Mouse (Mus musculus) CD4-positive, CD25-positive, alpha-beta regulatory T cell, adult 2 months (primary cell): ENCODE data around the gene Paqr5.
A peak's percentile ranks its signal among the peaks of the same experiment; 100 is the strongest.

Source experiments
- DNase-seq: peaks from one replicate; pipeline ENCODE4 v3.0.0-alpha.2; 2012; ENCODE audit warnings: low read depth, low spot score

The Paqr5 gene

GRCm38 (mm10) chr9:62026600-62026999, at the start of gene Paqr5:
TSS of gene Paqr5 (minus strand) at chr9:62026856.
- peak; percentile 44 for DNase-seq

- no peak for DNase-seq
Observed at GRCm38 (mm10) chr9:62062234-62062633, 35.6 kb upstream of the Paqr5 start.

- DNase-seq, result no peak
Observed at GRCm38 (mm10) chr9:62060431-62060830, 33.8 kb upstream of the Paqr5 start.

GRCm38 (mm10) chr9:62059941-62060340, 33.3 kb upstream of the Paqr5 start:
- DNase-seq, result no peak

GRCm38 (mm10) chr9:62057881-62058506, 31.3 kb upstream of the Paqr5 start:
- peak; percentile 36 for DNase-seq

- DNase-seq, result no peak
Observed at GRCm38 (mm10) chr9:62056206-62056605, 29.6 kb upstream of the Paqr5 start.

GRCm38 (mm10) chr9:62050801-62051200, 24.1 kb upstream of the Paqr5 start:
- DNase-seq, result peak; percentile 26

- DNase-seq, result no peak
Observed at GRCm38 (mm10) chr9:62049166-62049565, 22.5 kb upstream of the Paqr5 start.

GRCm38 (mm10) chr9:62042167-62042566, 15.5 kb upstream of the Paqr5 start:
- no peak for DNase-seq

- DNase-seq, result peak; percentile 87
Observed at GRCm38 (mm10) chr9:62040008-62040608, 13.5 kb upstream of the Paqr5 start.

- DNase-seq, result no peak
Observed at GRCm38 (mm10) chr9:62035806-62036205, 9.2 kb upstream of the Paqr5 start.

GRCm38 (mm10) chr9:62032206-62032605, 5.5 kb upstream of the Paqr5 start:
- no peak for DNase-seq

GRCm38 (mm10) chr9:62028072-62028471, 1.4 kb upstream of the Paqr5 start:
- DNase-seq, result no peak

- no peak for DNase-seq
Observed at GRCm38 (mm10) chr9:62025056-62025455, 1.6 kb downstream of the Paqr5 start.

GRCm38 (mm10) chr9:62023879-62024278, 2.8 kb downstream of the Paqr5 start:
- no peak for DNase-seq

- no peak for DNase-seq
Observed at GRCm38 (mm10) chr9:62022961-62023680, 3.5 kb downstream of the Paqr5 start.

GRCm38 (mm10) chr9:62021583-62022120, 5.0 kb downstream of the Paqr5 start:
- no peak for DNase-seq

GRCm38 (mm10) chr9:62020259-62020658, 6.4 kb downstream of the Paqr5 start:
- DNase-seq, result no peak

- DNase-seq, result no peak
Observed at GRCm38 (mm10) chr9:62018229-62019093, 8.2 kb downstream of the Paqr5 start.

GRCm38 (mm10) chr9:62017329-62017728, 9.3 kb downstream of the Paqr5 start:
- no peak for DNase-seq

GRCm38 (mm10) chr9:62015504-62015903, 11.2 kb downstream of the Paqr5 start:
- DNase-seq, result peak; percentile 45
